Mouse (Mus musculus) heart, embryonic 11.5 days (tissue): ENCODE data around the gene Zbtb3. TPM values are rescaled to one million over a fixed set of nuclear protein-coding genes. Genes with fewer than 3 reads are reported as not detected.

ENCODE experiments used
- ATAC-seq: fragments of 200-750 bp; cut with Nextera tagmentation; replicated peaks from 2 replicates; pipeline ENCODE4 v1.8.0; 2017; ENCODE audit warnings: moderate library complexity; ENCODE audit not compliant: insufficient number of reproducible peaks, low FRiP score, low TSS enrichment
- H3K27ac ChIP-seq: fragments of 300-500 bp; sonication (generic); 2 replicates; pipeline ENCODE4 v1.5.1; 2014; ENCODE audit warnings: mild to moderate bottlenecking, low read depth, low read length
- H3K27me3 ChIP-seq: fragments of 300-500 bp; sonication (generic); 2 replicates; pipeline ENCODE4 v1.6.1; 2014; ENCODE audit warnings: mild to moderate bottlenecking, low read length, mixed read lengths; ENCODE audit not compliant: control insufficient read depth, insufficient read depth
- H3K36me3 ChIP-seq: fragments of 300-500 bp; sonication (generic); 2 replicates; pipeline ENCODE4 v1.6.1; 2014; ENCODE audit warnings: mild to moderate bottlenecking, low read length, moderate library complexity, mixed read lengths; ENCODE audit not compliant: control insufficient read depth, insufficient read depth
- H3K4me1 ChIP-seq: fragments of 300-500 bp; sonication (generic); 2 replicates; pipeline ENCODE4 v1.6.1; 2014; ENCODE audit warnings: low read length; ENCODE audit not compliant: control insufficient read depth, insufficient read depth
- H3K4me2 ChIP-seq: fragments of 300-500 bp; sonication (generic); 2 replicates; pipeline ENCODE4 v1.6.1; 2014; ENCODE audit warnings: mild to moderate bottlenecking, moderate library complexity
- H3K4me3 ChIP-seq: fragments of 300-500 bp; sonication (generic); 2 replicates; pipeline ENCODE4 v1.5.1; 2014; ENCODE audit warnings: low read depth, low read length
- H3K9ac ChIP-seq: fragments of 300-500 bp; sonication (generic); 2 replicates; pipeline ENCODE4 v1.6.1; 2014; ENCODE audit warnings: mild to moderate bottlenecking, low read depth, low read length, moderate library complexity
- H3K9me3 ChIP-seq: fragments of 300-500 bp; sonication (generic); replicated peaks from 2 replicates; pipeline ENCODE4 v1.6.1; 2016; ENCODE audit warnings: low read length; ENCODE audit not compliant: control insufficient read depth
- WGBS: fragments of 180-500 bp; shearing (Covaris S2); extraction: QIAGEN DNeasy Blood & Tissue Kit; methylation state at CpG from one replicate; pipeline ENCODE4 v1.1.7; 2014; ENCODE audit not compliant: insufficient replicate concordance; 5-methylcytosine and 5-hydroxymethylcytosine counted together
- polyA plus RNA-seq: library from polyadenylated mRNA; unstranded; fragments of >200 nt; fragmentation: Nextera tagmentation; extraction: Ambion mirVana; gene quantifications from 2 replicates; pipeline ENCODE4 v1.2.1, GENCODE M21; 2014

The Zbtb3 gene
- polyA plus RNA-seq, 1 experiment from 2014 or later: 5.2 TPM

DNA sequence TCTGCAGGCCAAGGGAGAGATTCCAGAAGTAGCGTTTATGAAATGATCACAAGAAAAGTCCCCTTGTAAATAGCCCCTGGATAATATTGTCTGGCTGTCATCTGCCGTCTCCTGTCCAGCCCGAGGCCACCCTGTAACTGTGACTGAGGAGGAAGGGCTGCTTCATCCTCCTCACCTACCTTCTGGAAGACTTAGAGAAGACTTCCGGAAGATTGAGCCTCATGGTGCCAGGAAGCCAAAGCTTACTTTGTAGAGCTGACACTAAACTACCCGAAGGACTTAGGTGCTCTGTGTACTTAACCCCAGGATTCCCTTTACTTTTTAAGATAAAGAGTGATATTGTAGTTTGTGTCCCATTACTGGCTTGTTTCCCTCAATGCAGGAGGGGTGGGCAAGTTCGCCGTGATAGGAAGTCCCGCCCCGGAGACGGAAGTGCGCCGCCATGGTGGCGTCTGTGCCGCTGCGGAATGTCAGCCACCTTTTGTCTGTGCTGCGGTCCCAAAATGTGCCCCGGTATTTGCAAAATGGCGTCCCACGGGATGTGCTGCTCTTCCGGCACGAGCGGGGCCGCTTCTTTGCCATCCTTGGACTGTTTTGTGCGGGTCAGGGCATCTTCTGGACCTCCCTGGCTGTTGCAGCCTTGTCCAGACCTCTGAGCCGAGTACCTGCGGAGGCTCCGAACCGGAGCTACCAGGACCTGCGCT, 31.6 kb upstream of the Zbtb3 start, which contains the start of gene Tmem223:
TSS of gene Tmem223 (plus strand) at position 430 of the 704 bp plus-strand sequence.
- Histone ChIP-seq H3K4me1 (peaks cover 17% of the 10 kb centered on the region), H3K27ac (peak within 1 kb of the TSS; percentile 89), H3K9ac (peak within 1 kb of the TSS; percentile 98), H3K36me3 (peaks cover 35% of the 10 kb centered on the region), H3K4me2 (peak within 1 kb of the TSS; percentile 82), H3K9me3 (no peaks in the 10 kb centered on the region), H3K4me3 (peak within 1 kb of the TSS; percentile 87), H3K27me3 (no peaks in the 10 kb centered on the region)
- WGBS: 19% methylated on average over 29 of the region's 29 CpGs
- peak; percentile 28; the same call in 1 of the 2 replicates for ATAC-seq

DNA sequence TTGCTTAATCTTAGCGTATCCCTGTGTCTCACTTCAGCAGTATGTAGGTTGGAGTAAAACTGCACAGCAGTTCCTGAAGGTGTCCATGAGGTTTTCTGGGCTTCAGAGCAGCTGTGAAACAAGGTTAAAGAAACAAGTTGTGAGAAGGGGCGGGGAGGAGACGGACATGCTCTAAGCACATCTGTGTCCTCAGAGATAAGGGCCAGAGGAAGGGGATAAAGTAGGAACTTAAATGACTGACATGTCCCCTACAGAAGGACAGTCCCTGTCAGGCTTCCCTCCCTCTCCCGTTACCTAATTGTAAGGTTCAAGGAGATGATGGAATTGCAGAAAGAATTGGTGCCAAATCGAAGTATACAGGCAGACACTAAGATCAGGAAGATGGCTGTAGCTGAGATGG, 29.4 kb upstream of the Zbtb3 start:
- Histone ChIP-seq H3K9ac (peak overlapping the region; percentile 96; the same call in 1 of the 2 replicates), H3K4me1 (peaks cover 17% of the 10 kb centered on the region), H3K27me3 (no peaks in the 10 kb centered on the region), H3K4me3 (peak overlapping the region; percentile 87), H3K27ac (peak overlapping the region; percentile 99; the same call in 1 of the 2 replicates), H3K9me3 (no peaks in the 10 kb centered on the region), H3K36me3 (peaks cover 16% of the 10 kb centered on the region; the same call in 1 of the 2 replicates), H3K4me2 (peak overlapping the region; percentile 99)
- WGBS: 66% methylated on average over 5 of the region's 5 CpGs
- no peak for ATAC-seq

DNA sequence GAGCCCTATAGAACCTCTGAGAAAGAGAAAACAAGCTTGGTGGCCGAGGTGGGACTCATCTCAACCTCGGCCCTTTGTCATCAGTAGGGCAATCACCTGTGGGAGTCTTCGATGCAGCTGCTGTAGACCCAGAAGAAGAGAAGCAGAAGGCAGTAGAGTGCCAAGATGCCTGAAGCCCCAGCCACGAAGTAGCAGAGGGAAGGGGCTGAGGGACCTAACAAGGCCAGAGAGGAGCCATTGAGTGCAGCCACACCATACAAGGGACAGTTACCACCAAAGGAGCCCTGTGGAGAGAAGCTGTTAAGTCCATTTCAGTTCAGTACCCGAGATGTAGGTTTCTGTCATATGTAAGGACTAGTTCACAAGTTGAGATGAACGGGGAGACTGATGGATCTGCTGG, 28.9 kb upstream of the Zbtb3 start:
- Histone ChIP-seq H3K36me3 (peaks cover 14% of the 10 kb centered on the region; the same call in 1 of the 2 replicates), H3K4me2 (peak overlapping the region; percentile 99)
- WGBS: 53% methylated on average over 6 of the region's 6 CpGs

DNA sequence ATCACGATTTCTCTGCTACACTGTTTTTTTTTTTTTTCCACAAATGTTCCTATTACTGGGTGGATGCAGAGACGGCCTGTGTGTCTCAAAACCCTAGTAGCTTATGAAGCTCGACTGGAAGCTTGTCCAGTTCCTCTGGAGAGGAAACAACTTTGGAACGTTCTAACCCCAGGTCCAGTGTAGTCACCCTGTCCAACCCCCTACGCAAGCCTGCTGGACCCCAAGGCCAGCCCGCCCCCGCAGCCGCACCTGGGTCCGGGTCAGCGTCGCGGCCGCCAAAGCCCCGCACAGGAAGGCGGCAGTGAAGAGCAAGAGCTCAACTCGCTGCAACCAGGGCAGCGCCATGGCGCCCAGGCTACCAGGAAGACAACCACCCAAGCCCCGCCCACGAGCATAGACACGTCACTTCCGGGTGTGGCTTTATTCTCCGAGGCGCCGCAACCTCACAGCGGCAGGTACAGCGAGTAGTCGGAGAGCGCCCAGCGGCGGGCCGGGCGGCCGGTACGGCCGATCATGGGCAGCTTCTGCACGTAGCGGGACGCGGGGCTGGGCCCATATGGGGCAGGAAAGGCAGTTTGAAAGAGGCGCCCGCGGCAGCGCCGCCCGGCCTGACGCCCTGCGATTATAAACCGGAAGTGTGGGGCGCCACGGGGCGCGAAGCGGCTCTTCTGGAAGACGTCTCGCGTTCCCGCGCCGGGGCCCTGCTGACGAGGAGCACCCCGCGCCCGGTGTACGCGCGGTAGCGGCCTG, 28.1 kb upstream of the Zbtb3 start, which contains the start of gene Tmem179b:
TSS of gene Tmem179b (minus strand) at position 382 of the 750 bp plus-strand sequence.
- Histone ChIP-seq H3K4me2 (peak within 1 kb of the TSS; percentile 99), H3K9ac (peak within 1 kb of the TSS; percentile 96), H3K36me3 (peaks cover 10% of the 10 kb centered on the region; the same call in 1 of the 2 replicates), H3K27me3 (no peaks in the 10 kb centered on the region), H3K4me1 (peaks cover 17% of the 10 kb centered on the region), H3K9me3 (no peaks in the 10 kb centered on the region), H3K4me3 (peak within 1 kb of the TSS; percentile 87), H3K27ac (peak within 1 kb of the TSS; percentile 99)
- under 1% methylated on average over 65 of the region's 68 CpGs for WGBS
- ATAC-seq: peak; percentile 85

More for the DNA sequence above, 28.9 kb upstream of the Zbtb3 start:
- peaks cover 17% of the 10 kb centered on the region for H3K4me1 ChIP-seq
- ATAC-seq: no peak
- H3K27me3 ChIP-seq: no peaks in the 10 kb centered on the region
- no peaks in the 10 kb centered on the region for H3K9me3 ChIP-seq
- H3K4me3 ChIP-seq: peak overlapping the region; percentile 87
- peak overlapping the region; percentile 96 for H3K9ac ChIP-seq
- peak overlapping the region; percentile 99 for H3K27ac ChIP-seq

DNA sequence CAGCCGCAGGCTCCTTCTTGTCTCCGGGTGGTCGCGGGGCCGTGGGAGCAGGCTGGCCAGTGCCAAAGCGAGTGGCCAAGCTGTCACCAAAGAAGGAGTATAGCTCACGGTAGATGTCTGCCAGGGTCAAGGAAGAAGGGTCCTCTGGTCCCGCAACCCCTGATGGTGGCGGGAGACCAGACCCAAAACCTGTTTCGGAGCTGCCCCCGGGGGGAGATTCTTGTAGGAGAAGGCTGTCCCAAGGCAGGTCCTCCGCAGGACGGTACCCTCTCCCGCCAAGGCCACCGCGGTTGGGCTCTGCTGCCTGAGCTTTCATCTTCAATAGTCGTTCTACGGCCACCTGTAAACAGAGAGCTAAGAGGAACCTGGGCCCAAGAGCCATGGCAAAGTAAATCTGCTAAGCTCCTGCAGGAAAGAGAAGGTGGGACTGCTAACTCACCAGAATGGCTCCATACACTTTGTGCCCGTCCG, 27.4 kb upstream of the Zbtb3 start:
- peaks cover 10% of the 10 kb centered on the region; the same call in 1 of the 2 replicates for H3K36me3 ChIP-seq
- H3K4me1 ChIP-seq: peaks cover 17% of the 10 kb centered on the region
- 6% methylated on average over 20 of the region's 20 CpGs for WGBS
- peak overlapping the region; percentile 96 for H3K9ac ChIP-seq
- peak overlapping the region; percentile 99 for H3K4me2 ChIP-seq
- H3K27me3 ChIP-seq: no peaks in the 10 kb centered on the region
- no peaks in the 10 kb centered on the region for H3K9me3 ChIP-seq
- peak overlapping the region; percentile 87 for H3K4me3 ChIP-seq
- peak overlapping the region; percentile 99 for H3K27ac ChIP-seq
- ATAC-seq: peak; percentile 4; the same call in 1 of the 2 replicates

DNA sequence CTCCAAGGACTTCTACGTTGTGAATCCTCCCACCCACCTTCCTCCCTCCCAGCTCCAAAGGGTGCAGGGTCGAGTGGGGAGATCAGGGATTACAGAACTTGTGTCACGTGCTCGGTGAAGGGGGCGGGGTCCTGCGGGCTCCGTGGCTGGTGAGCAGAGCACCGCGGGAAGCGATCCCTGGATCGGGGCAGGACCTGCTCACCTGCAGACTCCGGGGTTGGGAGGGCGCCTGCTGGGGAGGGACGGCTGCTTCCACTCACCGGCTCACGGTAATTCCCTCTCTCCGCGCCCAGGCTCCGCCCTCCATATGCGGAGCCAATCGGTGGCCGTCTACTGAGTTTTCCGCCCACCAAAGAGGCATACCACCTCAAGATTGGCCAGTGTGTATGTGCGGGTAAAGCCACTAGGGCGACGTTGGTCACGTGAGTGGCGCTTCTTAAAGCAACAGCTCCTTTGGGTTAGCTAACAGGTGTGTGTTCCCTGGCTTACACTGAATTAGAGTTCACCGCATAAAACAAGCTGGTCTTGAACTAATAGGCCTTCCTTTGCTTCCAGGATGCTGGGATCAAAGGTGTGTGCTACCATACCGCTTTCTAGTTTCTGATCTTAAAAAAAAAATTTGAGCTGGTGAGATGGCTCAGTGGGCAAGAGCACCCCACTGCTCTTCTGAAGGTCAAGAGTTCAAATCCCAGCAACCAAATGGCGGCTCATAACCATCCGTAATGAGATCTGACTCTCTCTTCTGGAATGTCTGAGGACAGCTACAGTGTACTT, 16.2 kb upstream of the Zbtb3 start, which contains the start of gene Taf6l:
TSS of gene Taf6l (minus strand) at position 410 of the 774 bp plus-strand sequence.
- Histone ChIP-seq H3K36me3 (peaks cover 7% of the 10 kb centered on the region), H3K4me1 (no peaks in the 10 kb centered on the region), H3K27me3 (no peaks in the 10 kb centered on the region), H3K27ac (peak within 1 kb of the TSS; percentile 77; the same call in 1 of the 2 replicates), H3K4me2 (peak within 1 kb of the TSS; percentile 68), H3K9ac (peak within 1 kb of the TSS; percentile 78), H3K4me3 (peak within 1 kb of the TSS; percentile 71), H3K9me3 (no peaks in the 10 kb centered on the region)
- peak; percentile 98 for ATAC-seq
- WGBS: under 1% methylated on average over 32 of the region's 32 CpGs

DNA sequence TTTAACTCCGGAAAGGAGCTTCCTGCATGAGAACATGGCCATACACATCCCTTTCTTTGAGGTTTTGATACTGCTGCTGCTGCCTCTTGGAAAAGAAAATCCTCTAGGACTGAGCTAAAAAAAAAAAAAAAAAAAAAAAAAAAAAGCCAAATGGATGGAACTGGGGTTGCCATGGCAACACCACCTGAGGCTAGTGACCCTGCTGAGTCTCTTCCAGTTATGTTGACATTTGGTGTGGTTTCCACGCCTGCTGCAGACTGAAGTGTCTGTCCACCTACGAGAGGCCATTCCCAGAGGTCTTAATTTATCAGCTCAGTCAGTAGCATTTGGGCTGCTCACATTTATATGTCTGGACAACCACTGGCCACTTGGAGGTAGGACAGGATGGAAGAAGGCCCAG, 13.8 kb upstream of the Zbtb3 start:
- no peak for ATAC-seq

DNA sequence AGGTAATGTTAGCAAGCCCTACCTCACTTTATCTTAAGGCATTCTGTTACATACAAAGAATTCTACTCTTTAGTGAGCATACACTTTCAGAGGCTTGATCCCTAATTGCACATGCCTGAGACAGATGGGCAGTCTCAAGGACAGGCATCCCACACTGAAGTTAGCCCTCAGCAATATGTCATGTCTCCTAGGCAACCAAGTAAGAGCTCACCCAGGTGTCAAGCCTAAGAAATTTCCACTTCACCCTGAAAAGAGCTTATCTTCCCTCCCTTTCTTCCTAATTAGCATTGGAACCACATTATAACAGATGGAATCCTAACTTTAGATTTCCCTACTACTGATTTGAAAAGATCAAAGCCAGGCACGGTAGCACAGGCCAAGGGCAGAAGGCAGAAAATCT, 13.2 kb upstream of the Zbtb3 start:
- WGBS: 62% methylated on average over 1 of the region's 1 CpGs
- H3K27ac ChIP-seq: no peak overlapping the region
- H3K4me2 ChIP-seq: no peak overlapping the region
- H3K36me3 ChIP-seq: peaks cover 19% of the 10 kb centered on the region
- no peaks in the 10 kb centered on the region for H3K9me3 ChIP-seq
- no peak overlapping the region for H3K4me3 ChIP-seq
- no peaks in the 10 kb centered on the region for H3K4me1 ChIP-seq
- no peaks in the 10 kb centered on the region for H3K27me3 ChIP-seq
- no peak for ATAC-seq
- no peak overlapping the region for H3K9ac ChIP-seq

More for the DNA sequence above, 13.8 kb upstream of the Zbtb3 start:
- Histone ChIP-seq H3K36me3 (peaks cover 13% of the 10 kb centered on the region), H3K27ac (no peak overlapping the region), H3K9ac (no peak overlapping the region), H3K9me3 (no peaks in the 10 kb centered on the region), H3K4me1 (no peaks in the 10 kb centered on the region), H3K27me3 (no peaks in the 10 kb centered on the region), H3K4me2 (no peak overlapping the region), H3K4me3 (no peak overlapping the region)
- WGBS: 26% methylated on average over 3 of the region's 3 CpGs
